Mouse (Mus musculus) limb, embryonic 12.5 days (tissue): Measurements from ENCODE around the gene Rab3c. TPM values are rescaled to one million over a fixed set of nuclear protein-coding genes. Genes with fewer than 3 reads are reported as not detected.

Experiments used
- ATAC-seq: fragments of 200-750 bp; cut with Nextera tagmentation; 2 replicates; pipeline ENCODE4 v1.8.0; 2017; ENCODE audit warnings: low read depth, moderate TSS enrichment; ENCODE audit not compliant: insufficient number of reproducible peaks, insufficient read depth, low FRiP score, low TSS enrichment
- H3K27ac ChIP-seq: fragments of 300-500 bp; sonication (generic); 2 replicates; pipeline ENCODE4 v1.5.1; 2016; ENCODE audit warnings: mild to moderate bottlenecking, moderate library complexity
- H3K27me3 ChIP-seq: fragments of 300-500 bp; sonication (generic); 2 replicates; pipeline ENCODE4 v1.6.1; 2016; ENCODE audit warnings: mild to moderate bottlenecking, moderate library complexity
- H3K36me3 ChIP-seq: fragments of 300-500 bp; sonication (generic); 2 replicates; pipeline ENCODE4 v1.6.1; 2016; ENCODE audit warnings: mild to moderate bottlenecking, moderate library complexity
- H3K4me1 ChIP-seq: fragments of 300-500 bp; sonication (generic); replicated peaks from 2 replicates; pipeline ENCODE4 v1.6.1; 2016
- H3K4me2 ChIP-seq: fragments of 300-500 bp; sonication (generic); 2 replicates; pipeline ENCODE4 v1.6.1; 2016; ENCODE audit warnings: mild to moderate bottlenecking, moderate library complexity
- H3K4me3 ChIP-seq: fragments of 300-500 bp; sonication (generic); replicated peaks from 2 replicates; pipeline ENCODE4 v1.5.1; 2016; ENCODE audit warnings: mild to moderate bottlenecking
- H3K9ac ChIP-seq: fragments of 300-500 bp; sonication (generic); replicated peaks from 2 replicates; pipeline ENCODE4 v1.6.1; 2016; ENCODE audit warnings: mild to moderate bottlenecking, moderate library complexity
- H3K9me3 ChIP-seq: fragments of 300-500 bp; sonication (generic); 2 replicates; pipeline ENCODE4 v1.6.1; 2016; ENCODE audit warnings: mild to moderate bottlenecking, moderate library complexity
- WGBS: fragments of 180-500 bp; shearing (Covaris S2); methylation state at CpG from one replicate; pipeline ENCODE4 v1.1.7; 2016; 5-methylcytosine and 5-hydroxymethylcytosine counted together
- polyA plus RNA-seq: library from polyadenylated mRNA; unstranded; fragments of >200 nt; fragmentation: Nextera tagmentation; extraction: Ambion mirVana; gene quantifications from 2 replicates; pipeline ENCODE4 v1.2.1, GENCODE M21; 2016

Gene Rab3c
- polyA plus RNA-seq: 0.76 and 1.5 TPM in 2 replicates

DNA sequence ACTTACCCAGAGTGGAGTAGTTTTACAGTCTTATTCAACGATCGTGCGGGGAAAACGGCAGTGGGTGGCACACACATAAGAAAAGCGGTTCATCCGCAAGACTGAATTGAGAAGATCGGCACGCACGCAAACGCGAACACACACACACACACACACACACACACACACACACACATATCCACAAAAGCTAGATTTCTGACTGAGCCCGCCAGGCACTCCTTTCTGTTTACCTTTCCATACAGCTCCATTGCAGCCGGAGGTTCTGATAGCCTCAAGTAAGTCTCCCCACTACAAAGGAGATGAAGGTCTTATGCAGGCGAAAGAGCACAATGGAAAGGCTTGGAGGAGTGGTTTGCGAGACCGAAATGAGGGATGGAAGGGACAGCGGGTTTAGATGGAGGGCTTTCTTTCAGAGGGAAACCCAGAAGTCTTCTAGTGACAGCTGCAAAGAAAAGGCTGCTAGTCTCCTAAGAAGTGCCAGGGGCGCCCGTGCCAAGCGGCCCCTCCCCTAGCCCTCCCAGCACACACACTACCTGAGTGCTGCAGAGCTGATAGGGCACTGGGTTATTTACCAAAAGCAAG lies at the start of gene Rab3c:
Rab3c (minus strand) TSS at position 434 of the 582 bp plus-strand sequence.
- H3K36me3 ChIP-seq: no peaks in the 10 kb centered on the region
- peak within 1 kb of the TSS; percentile 42 for H3K9ac ChIP-seq
- H3K27me3 ChIP-seq: peaks cover 15% of the 10 kb centered on the region
- H3K4me1 ChIP-seq: peaks cover 8% of the 10 kb centered on the region
- no peaks in the 10 kb centered on the region for H3K9me3 ChIP-seq
- 2% methylated on average over 20 of the region's 20 CpGs for WGBS
- no peak within 1 kb of the TSS for H3K27ac ChIP-seq
- H3K4me2 ChIP-seq: peak within 1 kb of the TSS; percentile 78
- peak within 1 kb of the TSS; percentile 42 for H3K4me3 ChIP-seq
- ATAC-seq: no peak

DNA sequence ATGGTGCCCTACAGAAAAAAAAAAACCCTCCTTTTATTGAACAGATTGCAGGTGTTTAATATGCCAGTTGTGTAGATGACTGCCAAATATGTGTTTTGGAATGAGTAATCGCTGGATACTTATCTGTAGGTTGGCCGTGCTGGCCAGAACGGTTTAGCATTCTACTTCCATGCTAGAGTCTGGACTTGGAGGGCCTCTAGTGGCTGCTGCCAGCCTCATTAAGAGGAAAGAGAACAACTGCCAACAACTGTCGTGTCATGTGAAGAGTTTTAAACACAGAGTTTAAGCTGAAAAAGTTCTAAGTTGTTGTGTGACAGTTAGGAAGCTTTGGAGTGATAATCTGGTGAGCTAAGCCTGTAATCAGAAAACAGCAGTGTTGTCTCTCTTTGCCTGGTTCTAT lies 38.0 kb upstream of the Rab3c start:
- ATAC-seq: no peak
- H3K36me3 ChIP-seq: no peaks in the 10 kb centered on the region
- no peak overlapping the region for H3K27ac ChIP-seq
- no peak overlapping the region for H3K9ac ChIP-seq
- 0 out of 2 replicates have a peak, but pooled peaks cover 2% of the 10 kb centered on the region for H3K4me1 ChIP-seq
- H3K27me3 ChIP-seq: no peaks in the 10 kb centered on the region
- H3K9me3 ChIP-seq: no peaks in the 10 kb centered on the region
- WGBS: 76% methylated on average over 4 of the region's 4 CpGs
- H3K4me3 ChIP-seq: no peak overlapping the region
- no peak overlapping the region for H3K4me2 ChIP-seq

DNA sequence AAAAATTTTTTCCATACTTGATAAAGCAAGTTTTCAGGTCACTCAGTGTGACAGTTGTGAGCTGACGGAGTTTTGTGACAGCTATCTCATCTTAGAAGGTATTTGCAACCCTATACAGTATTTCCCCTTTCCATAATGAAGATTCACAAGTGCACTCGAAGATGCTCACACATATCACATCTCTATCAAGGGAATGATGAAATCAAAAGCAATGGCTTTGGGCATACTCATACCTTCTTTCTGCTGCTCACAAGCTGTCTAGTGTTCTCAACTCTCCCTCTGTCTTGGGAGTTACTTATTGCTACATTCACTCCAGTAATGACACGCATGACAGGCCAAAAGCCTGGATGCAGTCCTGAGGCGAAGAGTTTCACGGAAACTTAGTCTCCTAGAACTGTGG lies 26.4 kb upstream of the Rab3c start:
- no peak overlapping the region for H3K27ac ChIP-seq
- ATAC-seq: no peak
- WGBS: 87% methylated on average over 5 of the region's 5 CpGs

DNA sequence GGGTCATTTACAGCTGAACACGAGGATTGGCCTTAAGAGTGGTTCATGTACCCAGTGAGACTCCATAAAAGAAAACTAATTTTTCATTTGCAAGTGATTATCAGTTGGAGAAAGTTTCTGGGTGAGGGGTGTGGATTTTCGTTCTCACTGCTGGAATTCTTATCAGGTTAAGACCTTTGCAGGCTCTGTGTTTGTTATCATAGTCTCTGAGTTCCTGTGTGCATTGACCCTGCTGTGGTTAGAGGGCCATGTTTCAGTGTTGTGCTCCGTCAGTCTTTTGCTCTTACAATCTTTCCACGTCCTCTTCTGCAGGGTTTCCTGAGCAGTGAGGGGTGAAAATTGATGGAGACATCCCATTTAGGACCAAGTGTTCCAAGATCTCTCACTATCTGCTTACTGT lies 16.3 kb upstream of the Rab3c start:
- H3K4me2 ChIP-seq: no peak overlapping the region
- no peak for ATAC-seq
- WGBS: 77% methylated on average over 4 of the region's 4 CpGs
- H3K4me3 ChIP-seq: no peak overlapping the region
- H3K9me3 ChIP-seq: no peaks in the 10 kb centered on the region
- no peak overlapping the region for H3K9ac ChIP-seq
- H3K36me3 ChIP-seq: no peaks in the 10 kb centered on the region
- no peaks in the 10 kb centered on the region for H3K27me3 ChIP-seq
- H3K27ac ChIP-seq: no peak overlapping the region
- H3K4me1 ChIP-seq: no peaks in the 10 kb centered on the region

More for the DNA sequence above, 26.4 kb upstream of the Rab3c start:
- Histone ChIP-seq H3K4me3 (no peak overlapping the region), H3K9me3 (no peaks in the 10 kb centered on the region), H3K36me3 (no peaks in the 10 kb centered on the region), H3K4me2 (no peak overlapping the region), H3K4me1 (no peaks in the 10 kb centered on the region), H3K9ac (no peak overlapping the region), H3K27me3 (no peaks in the 10 kb centered on the region)

DNA sequence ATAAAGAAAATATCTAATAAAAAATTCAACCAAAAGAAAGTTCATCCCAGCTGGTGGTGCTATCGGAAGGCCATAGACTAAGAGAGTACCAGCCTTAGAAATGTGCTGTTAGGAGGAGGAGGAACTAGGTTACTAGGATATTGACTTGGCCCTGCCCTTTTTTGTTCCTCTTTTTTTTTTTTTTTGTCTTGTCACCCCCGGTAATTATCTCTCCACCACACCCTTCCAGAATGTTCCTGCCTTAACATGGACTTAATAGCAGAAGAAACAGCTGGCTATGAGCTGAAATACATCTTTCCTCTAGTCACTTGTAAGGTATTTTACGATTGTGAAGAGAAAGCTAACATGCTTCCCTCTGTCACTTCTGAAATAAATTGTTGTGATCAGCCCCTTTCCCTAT lies 7.7 kb upstream of the Rab3c start:
- no peaks in the 10 kb centered on the region for H3K9me3 ChIP-seq
- no peaks in the 10 kb centered on the region for H3K27me3 ChIP-seq
- H3K4me2 ChIP-seq: no peak overlapping the region
- no peaks in the 10 kb centered on the region for H3K36me3 ChIP-seq
- 74% methylated on average over 3 of the region's 3 CpGs for WGBS
- H3K9ac ChIP-seq: no peak overlapping the region
- no peak overlapping the region for H3K4me3 ChIP-seq
- no peaks in the 10 kb centered on the region for H3K4me1 ChIP-seq
- H3K27ac ChIP-seq: no peak overlapping the region
- ATAC-seq: no peak

DNA sequence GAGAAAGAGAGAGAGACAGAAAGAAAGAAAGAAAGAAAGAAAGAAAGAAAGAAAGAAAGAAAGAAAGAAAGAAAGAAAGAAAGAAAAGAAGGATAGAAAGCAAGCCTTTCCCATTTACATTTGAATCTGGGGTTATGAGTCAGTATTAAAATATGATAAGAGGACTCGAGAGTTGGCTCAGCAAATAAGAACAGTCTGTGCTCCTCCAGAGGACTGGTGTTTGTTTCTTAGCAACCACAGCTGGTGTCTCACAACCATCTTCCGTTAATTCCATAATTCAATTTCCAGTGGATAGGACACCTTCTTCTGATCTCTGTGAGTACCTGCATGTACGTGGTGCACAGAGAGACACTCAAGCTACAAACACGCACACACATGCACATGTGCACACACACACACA lies 3.0 kb upstream of the Rab3c start:
- ATAC-seq: no peak
- Histone ChIP-seq H3K4me3 (no peak overlapping the region), H3K4me2 (no peak overlapping the region), H3K9ac (no peak overlapping the region), H3K9me3 (no peaks in the 10 kb centered on the region), H3K27me3 (peaks cover 15% of the 10 kb centered on the region), H3K4me1 (peaks cover 8% of the 10 kb centered on the region), H3K27ac (no peak overlapping the region), H3K36me3 (no peaks in the 10 kb centered on the region)
- 75% methylated on average over 4 of the region's 4 CpGs for WGBS

DNA sequence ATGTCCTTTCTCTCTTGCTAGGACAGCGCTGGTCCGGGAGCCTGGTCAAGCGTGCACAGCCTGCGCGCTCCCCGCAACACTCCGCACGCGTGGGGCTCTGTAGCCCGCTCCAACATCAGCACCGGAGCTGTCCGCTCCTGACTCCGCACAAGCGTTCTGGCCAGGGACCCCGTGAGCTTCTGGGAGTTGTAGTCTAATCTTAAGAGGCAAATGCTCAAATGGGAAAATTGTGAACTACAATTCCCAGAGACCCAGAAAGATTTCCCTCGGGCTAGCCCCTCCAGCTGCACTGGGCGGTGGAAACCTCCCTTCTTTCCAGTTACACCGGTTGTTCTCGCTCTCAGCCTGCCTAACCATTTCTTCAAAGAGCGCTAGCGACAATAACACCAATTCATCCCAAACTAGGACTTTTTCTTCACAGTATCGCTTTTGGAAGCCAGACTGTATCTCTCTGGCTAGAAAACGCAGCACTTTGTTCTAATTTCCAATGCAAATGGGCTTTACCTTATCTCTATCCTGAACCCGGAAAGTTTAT lies 701 bp downstream of the Rab3c start:
- Histone ChIP-seq H3K9me3 (no peaks in the 10 kb centered on the region), H3K4me2 (peak overlapping the region; percentile 78), H3K9ac (0 out of 2 replicates have a peak overlapping the region, but pooled peaks have one; percentile 42), H3K4me1 (peaks cover 8% of the 10 kb centered on the region), H3K4me3 (peak overlapping the region; percentile 42), H3K27me3 (peaks cover 15% of the 10 kb centered on the region), H3K27ac (no peak overlapping the region), H3K36me3 (no peaks in the 10 kb centered on the region)
- under 1% methylated on average over 24 of the region's 24 CpGs for WGBS
- ATAC-seq: peak; percentile 99

DNA sequence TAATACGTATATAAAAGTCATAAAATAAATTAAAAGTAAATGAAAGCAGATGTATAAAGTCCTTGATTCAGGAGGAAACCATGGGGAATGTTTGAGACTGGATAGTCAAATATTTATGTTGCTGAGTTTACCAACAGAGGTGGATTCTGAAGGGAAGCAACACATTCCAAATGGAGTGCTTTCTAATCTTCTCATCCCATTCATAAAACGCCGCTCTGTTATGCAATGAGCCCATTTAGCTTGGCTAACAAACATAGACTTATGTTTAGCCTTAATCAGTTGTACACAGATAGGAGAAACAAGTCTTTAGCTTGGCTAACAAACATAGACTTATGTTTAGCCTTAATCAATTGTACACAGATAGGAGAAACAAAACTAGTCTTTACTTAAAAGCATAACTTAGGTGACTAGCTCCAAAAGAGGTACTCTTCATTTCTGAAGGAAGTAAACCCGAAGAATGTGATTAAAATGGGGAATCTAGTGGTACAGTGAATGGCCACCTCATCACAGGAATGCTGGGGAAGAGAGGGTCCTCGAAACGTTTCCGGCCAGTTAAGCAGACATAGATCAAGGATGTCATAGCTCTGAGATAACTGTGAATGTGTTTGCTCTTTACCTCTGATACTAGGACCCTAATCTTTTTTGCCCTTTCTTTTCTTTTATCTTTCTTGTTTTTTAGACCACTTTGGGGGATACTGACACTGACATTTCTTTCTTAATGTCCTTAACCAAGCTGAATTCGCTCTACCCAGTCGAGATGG lies 1.6 kb downstream of the Rab3c start:
- H3K4me2 ChIP-seq: 0 out of 2 replicates have a peak overlapping the region, but pooled peaks have one; percentile 78
- no peak overlapping the region for H3K4me3 ChIP-seq
- H3K27me3 ChIP-seq: peaks cover 15% of the 10 kb centered on the region
- H3K9ac ChIP-seq: no peak overlapping the region
- H3K36me3 ChIP-seq: no peaks in the 10 kb centered on the region
- H3K9me3 ChIP-seq: no peaks in the 10 kb centered on the region
- ATAC-seq: no peak
- H3K4me1 ChIP-seq: peaks cover 8% of the 10 kb centered on the region
- H3K27ac ChIP-seq: no peak overlapping the region
- 61% methylated on average over 9 of the region's 9 CpGs for WGBS

DNA sequence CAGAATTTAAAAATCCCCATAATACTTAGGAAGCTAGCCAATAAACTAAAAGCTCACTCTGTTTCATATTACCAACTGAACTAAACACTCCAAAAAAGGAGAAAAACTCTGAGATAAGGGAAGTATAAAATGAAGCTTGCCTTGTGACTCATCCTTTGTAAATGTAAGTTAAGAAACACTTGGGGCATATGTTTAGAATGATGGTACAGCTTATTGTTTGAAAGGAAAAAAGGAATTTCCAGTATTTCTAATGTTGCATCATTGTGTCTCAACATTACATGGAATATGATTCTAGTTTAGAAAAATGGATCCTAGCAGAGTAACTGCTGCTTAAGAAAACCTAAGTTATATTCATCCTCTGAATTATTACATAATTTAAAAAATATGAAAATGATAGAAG lies 3.1 kb downstream of the Rab3c start:
- Histone ChIP-seq H3K36me3 (no peaks in the 10 kb centered on the region), H3K9ac (no peak overlapping the region), H3K4me3 (no peak overlapping the region), H3K4me2 (no peak overlapping the region), H3K9me3 (no peaks in the 10 kb centered on the region), H3K4me1 (peaks cover 8% of the 10 kb centered on the region), H3K27ac (no peak overlapping the region), H3K27me3 (peaks cover 15% of the 10 kb centered on the region)
- ATAC-seq: no peak

DNA sequence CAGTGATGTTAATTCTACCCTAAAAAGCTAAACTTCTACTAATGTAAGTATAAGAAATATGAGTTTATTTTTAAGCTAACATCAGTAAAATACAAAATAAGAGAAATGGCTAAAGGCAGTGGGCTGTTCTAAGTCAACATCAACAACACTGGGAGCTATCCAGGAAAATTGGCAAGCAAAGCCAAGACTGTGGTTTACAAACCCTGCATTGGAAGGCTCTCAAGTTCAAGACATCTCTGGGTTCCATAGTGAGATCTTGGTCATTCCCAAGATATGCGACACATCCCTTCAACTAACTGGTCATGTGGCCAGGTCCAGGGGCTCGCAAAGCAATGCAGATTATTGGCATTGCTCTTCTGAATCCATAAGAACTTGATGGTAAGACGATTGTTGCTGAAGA lies 5.3 kb downstream of the Rab3c start:
- no peak for ATAC-seq
- H3K27ac ChIP-seq: no peak overlapping the region
- 82% methylated on average over 3 of the region's 3 CpGs for WGBS

DNA sequence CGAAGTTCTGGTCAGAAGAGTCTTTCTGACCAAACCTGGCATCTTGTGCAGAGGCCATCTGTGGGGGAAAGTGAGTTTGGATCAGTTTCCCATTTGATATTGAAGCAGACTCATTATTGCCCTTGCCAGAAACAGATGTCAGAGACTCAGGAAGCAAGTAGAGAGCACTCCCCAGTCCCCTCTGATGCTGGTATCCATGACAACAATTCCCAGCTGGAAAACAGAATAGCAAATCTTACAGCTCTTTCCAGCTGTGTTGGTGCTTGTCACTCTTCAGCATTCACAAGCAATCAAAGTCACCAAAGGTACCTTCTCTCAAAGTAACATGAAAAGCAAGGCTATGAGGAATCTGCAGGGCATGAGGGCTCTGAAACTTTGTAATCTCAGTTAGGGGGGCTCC lies 20.1 kb downstream of the Rab3c start:
- 53% methylated on average over 1 of the region's 1 CpGs for WGBS
- Histone ChIP-seq H3K4me2 (no peak overlapping the region), H3K27ac (no peak overlapping the region), H3K9me3 (no peaks in the 10 kb centered on the region), H3K27me3 (no peaks in the 10 kb centered on the region), H3K4me1 (peaks cover 6% of the 10 kb centered on the region), H3K36me3 (no peaks in the 10 kb centered on the region), H3K4me3 (no peak overlapping the region), H3K9ac (no peak overlapping the region)
- ATAC-seq: no peak

More for the DNA sequence above, 5.3 kb downstream of the Rab3c start:
- Histone ChIP-seq H3K36me3 (no peaks in the 10 kb centered on the region), H3K4me3 (no peak overlapping the region), H3K9ac (no peak overlapping the region), H3K4me2 (no peak overlapping the region), H3K9me3 (no peaks in the 10 kb centered on the region), H3K4me1 (peaks cover under 1% of the 10 kb centered on the region; the same call in 1 of the 2 replicates), H3K27me3 (peaks cover 5% of the 10 kb centered on the region)
